Mouse (Mus musculus) brown adipose tissue, adult 24 weeks (tissue): ENCODE results near the gene Nrl. TPM values are rescaled to one million over a fixed set of nuclear protein-coding genes. Genes with fewer than 3 reads are reported as not detected.

Source experiments
- H3K27ac ChIP-seq: fragments of 200-500 bp; replicated peaks from 2 replicates; pipeline ENCODE4 v1.5.1; 2012; ENCODE audit warnings: low read depth, mild to moderate bottlenecking, low read length
- H3K4me1 ChIP-seq: fragments of 200-500 bp; 2 replicates; pipeline ENCODE4 v1.6.1; 2012; ENCODE audit warnings: low read length, mixed read lengths; ENCODE audit not compliant: control insufficient read depth, insufficient read depth, insufficient read length
- H3K4me3 ChIP-seq: fragments of 200-500 bp; 2 replicates; pipeline ENCODE4 v1.5.1; 2012; ENCODE audit warnings: low read depth, mild to moderate bottlenecking, low read length, moderate library complexity; ENCODE audit not compliant: insufficient read depth
- polyA plus RNA-seq: library from polyadenylated mRNA; stranded (reverse); fragments of >200 nt; gene quantifications from 2 replicates; pipeline ENCODE4 v1.2.4, GENCODE M21; 2012; ENCODE audit not compliant: missing spikeins, insufficient read depth, insufficient read length

The Nrl gene
- polyA plus RNA-seq, 1 experiment = not detected

- H3K27ac ChIP-seq = peak within 1 kb of the TSS; percentile 85
- H3K4me3 ChIP-seq = peak within 1 kb of the TSS; percentile 81
- no peaks in the 10 kb centered on the region for H3K4me1 ChIP-seq
Observed at GRCm38 (mm10) chr14:55478651-55479599, 45.9 kb downstream of the Nrl start, which contains the start of gene Dhrs4. Dhrs4 (plus strand) TSS chr14:55478758.

- H3K4me1 ChIP-seq = no peaks in the 10 kb centered on the region
- H3K27ac ChIP-seq = peak overlapping the region; percentile 85
Observed at GRCm38 (mm10) chr14:55477829-55478228, 47.0 kb downstream of the Nrl start.

GRCm38 (mm10) chr14:55477421-55477820 is 47.4 kb downstream of the Nrl start:
- Histone ChIP-seq H3K4me1 (no peaks in the 10 kb centered on the region), H3K27ac (no peak overlapping the region), H3K4me3 (no peak overlapping the region)

More at GRCm38 (mm10) chr14:55477829-55478228, 47.0 kb downstream of the Nrl start:
- no peak overlapping the region for H3K4me3 ChIP-seq

GRCm38 (mm10) chr14:55475654-55476053 is 49.1 kb downstream of the Nrl start:
- no peak overlapping the region for H3K4me3 ChIP-seq
- no peaks in the 10 kb centered on the region for H3K4me1 ChIP-seq
- no peak overlapping the region for H3K27ac ChIP-seq

GRCm38 (mm10) chr14:55470806-55471205 is 54.0 kb downstream of the Nrl start:
- Histone ChIP-seq H3K4me1 (peaks cover 8% of the 10 kb centered on the region), H3K4me3 (no peak overlapping the region), H3K27ac (peak overlapping the region; percentile 46)

GRCm38 (mm10) chr14:55469821-55470220 is 55.0 kb downstream of the Nrl start:
- H3K4me1 ChIP-seq = peaks cover 8% of the 10 kb centered on the region
- H3K4me3 ChIP-seq = no peak overlapping the region
- peak overlapping the region; percentile 97 for H3K27ac ChIP-seq

GRCm38 (mm10) chr14:55469041-55469440 is 55.7 kb downstream of the Nrl start:
- Histone ChIP-seq H3K27ac (peak overlapping the region; percentile 97), H3K4me3 (no peak overlapping the region), H3K4me1 (peaks cover 8% of the 10 kb centered on the region)

Other genes with a start within 250 kb of the Nrl start
- 176 and 206 TPM in 2 replicates for gene Dhrs4, start 46.2 kb downstream of the Nrl start, polyA plus RNA-seq
- gene Carmil3, start 34.3 kb downstream of the Nrl start, polyA plus RNA-seq = 0.48 and 0.54 TPM in 2 replicates
- gene Cpne6, start 14.5 kb downstream of the Nrl start, polyA plus RNA-seq = not detected in 2 replicates
- 5.0 and 10.3 TPM in 2 replicates for gene Pck2, start 15.3 kb upstream of the Nrl start, polyA plus RNA-seq
- gene Dcaf11, start 35.0 kb upstream of the Nrl start, polyA plus RNA-seq = 45.4 and 56.7 TPM in 2 replicates
- gene A730061H03Rik, start 35.4 kb upstream of the Nrl start, polyA plus RNA-seq = not detected in 2 replicates
- gene Fitm1, start 50.6 kb upstream of the Nrl start, polyA plus RNA-seq = 4.7 and 5.4 TPM in 2 replicates
- gene Psme1, start 53.1 kb upstream of the Nrl start, polyA plus RNA-seq = 191 and 217 TPM in 2 replicates
- gene Emc9, start 60.3 kb upstream of the Nrl start, polyA plus RNA-seq = 42.1 and 45.5 TPM in 2 replicates
- gene Psme2, start 66.1 kb upstream of the Nrl start, polyA plus RNA-seq = 248 and 256 TPM in 2 replicates
- gene Rnf31, start 66.7 kb upstream of the Nrl start, polyA plus RNA-seq = 11.1 and 12.0 TPM in 2 replicates
- 4.8 and 7.4 TPM in 2 replicates for gene Irf9, start 78.6 kb upstream of the Nrl start, polyA plus RNA-seq
- not detected in 2 replicates for gene Rec8, start 93.1 kb upstream of the Nrl start, polyA plus RNA-seq
- 25.0 and 31.0 TPM in 2 replicates for gene Ipo4, start 111.0 kb upstream of the Nrl start, polyA plus RNA-seq
- 2.7 and 3.4 TPM in 2 replicates for gene Gm49378, start 112.9 kb upstream of the Nrl start, polyA plus RNA-seq
- 21.6 and 26.6 TPM in 2 replicates for gene Tm9sf1, start 118.8 kb upstream of the Nrl start, polyA plus RNA-seq
- not detected in 2 replicates for gene Tssk4, start 125.2 kb upstream of the Nrl start, polyA plus RNA-seq
- 29.0 and 33.3 TPM in 2 replicates for gene Mdp1, start 135.5 kb upstream of the Nrl start, polyA plus RNA-seq
- gene Gmpr2, start 147.0 kb upstream of the Nrl start, polyA plus RNA-seq = 19.8 and 20.3 TPM in 2 replicates
- gene Nedd8, start 147.1 kb upstream of the Nrl start, polyA plus RNA-seq = 243 and 245 TPM in 2 replicates
- 8.2 and 9.2 TPM in 2 replicates for gene Tinf2, start 156.8 kb upstream of the Nrl start, polyA plus RNA-seq
- not detected in 2 replicates for gene Tgm1, start 188.9 kb upstream of the Nrl start, polyA plus RNA-seq
- gene Rabggta, start 197.3 kb upstream of the Nrl start, polyA plus RNA-seq = 8.9 and 10.1 TPM in 2 replicates
- gene Dhrs1, start 220.7 kb upstream of the Nrl start, polyA plus RNA-seq = 58.8 and 101 TPM in 2 replicates
- 4.8 and 5.5 TPM in 2 replicates for gene Nop9, start 220.7 kb upstream of the Nrl start, polyA plus RNA-seq
- 16.3 and 27.9 TPM in 2 replicates for gene Cideb, start 233.5 kb upstream of the Nrl start, polyA plus RNA-seq
- gene Ltb4r2, start 236.4 kb upstream of the Nrl start, polyA plus RNA-seq = not detected in 2 replicates
- gene Ltb4r1, start 241.0 kb upstream of the Nrl start, polyA plus RNA-seq = not detected in 2 replicates